Mouse (Mus musculus): ENCODE results near the gene Mta2. TPM values are rescaled to one million over a fixed set of nuclear protein-coding genes. Genes with fewer than 3 reads are reported as not detected.

Gene Mta2
- polyA plus RNA-seq, 1 experiment from 2014 or later, result 192 TPM

- WGBS, result 86% methylated on average over 4 of the region's 4 CpGs
- Histone ChIP-seq H3K9me3 (no peaks in the 10 kb centered on the region), H3K4me1 (no peaks in the 10 kb centered on the region), H3K27me3 (no peaks in the 10 kb centered on the region), H3K4me2 (replicated peaks) (no peak overlapping the region), H3K27ac (replicated peaks) (no peak overlapping the region), H3K4me3 (no peak overlapping the region), H3K9ac (replicated peaks) (no peak overlapping the region), H3K36me3 (no peaks in the 10 kb centered on the region)
- no peak for ATAC-seq (ENCODE audit: low FRiP score, low read depth)
Measured at GRCm38 (mm10) chr19:8999223-8999622, 57.5 kb downstream of the Mta2 start.

Other genes with a start within 250 kb of the Mta2 start
- 138 and 150 TPM in 2 replicates for gene Slc3a2, start 218.5 kb upstream of the Mta2 start, polyA plus RNA-seq (2016; fragmentation: Nextera tagmentation; extraction: Ambion mirVana)
- gene Wdr74, start 206.0 kb upstream of the Mta2 start, polyA plus RNA-seq (2016; fragmentation: Nextera tagmentation; extraction: Ambion mirVana), result 78.5 and 80.7 TPM in 2 replicates
- gene 1700092M07Rik, start 201.2 kb upstream of the Mta2 start, polyA plus RNA-seq (2016; fragmentation: Nextera tagmentation; extraction: Ambion mirVana), result 3.3 and 4.5 TPM in 2 replicates
- gene Stx5a, start 200.5 kb upstream of the Mta2 start, polyA plus RNA-seq (2016; fragmentation: Nextera tagmentation; extraction: Ambion mirVana), result 121 and 127 TPM in 2 replicates
- 210 and 224 TPM in 2 replicates for gene Nxf1, start 184.8 kb upstream of the Mta2 start, polyA plus RNA-seq (2016; fragmentation: Nextera tagmentation; extraction: Ambion mirVana)
- 211 and 214 TPM in 2 replicates for gene Tmem223, start 170.9 kb upstream of the Mta2 start, polyA plus RNA-seq (2016; fragmentation: Nextera tagmentation; extraction: Ambion mirVana)
- 40.4 TPM in 2 replicates for gene Tmem179b, start 167.4 kb upstream of the Mta2 start, polyA plus RNA-seq (2016; fragmentation: Nextera tagmentation; extraction: Ambion mirVana)
- 34.5 and 35.5 TPM in 2 replicates for gene Taf6l, start 155.5 kb upstream of the Mta2 start, polyA plus RNA-seq (2016; fragmentation: Nextera tagmentation; extraction: Ambion mirVana)
- gene Polr2g, start 143.3 kb upstream of the Mta2 start, polyA plus RNA-seq (2016; fragmentation: Nextera tagmentation; extraction: Ambion mirVana), result 154 and 160 TPM in 2 replicates
- gene Zbtb3, start 139.3 kb upstream of the Mta2 start, polyA plus RNA-seq (2016; fragmentation: Nextera tagmentation; extraction: Ambion mirVana), result 8.3 and 8.8 TPM in 2 replicates
- gene Ttc9c, start 122.5 kb upstream of the Mta2 start, polyA plus RNA-seq (2016; fragmentation: Nextera tagmentation; extraction: Ambion mirVana), result 65.7 and 69.9 TPM in 2 replicates
- 6.0 and 6.4 TPM in 2 replicates for gene Hnrnpul2, start 121.9 kb upstream of the Mta2 start, polyA plus RNA-seq (2016; fragmentation: Nextera tagmentation; extraction: Ambion mirVana)
- gene AC129217.1, start 112.1 kb upstream of the Mta2 start, polyA plus RNA-seq (2016; fragmentation: Nextera tagmentation; extraction: Ambion mirVana), result not detected in 2 replicates
- 68.0 and 68.7 TPM in 2 replicates for gene Bscl2, start 104.4 kb upstream of the Mta2 start, polyA plus RNA-seq (2016; fragmentation: Nextera tagmentation; extraction: Ambion mirVana)
- gene Gng3, start 102.7 kb upstream of the Mta2 start, polyA plus RNA-seq (2016; fragmentation: Nextera tagmentation; extraction: Ambion mirVana), result 174 and 180 TPM in 2 replicates
- gene Lrrn4cl, start 91.1 kb upstream of the Mta2 start, polyA plus RNA-seq (2016; fragmentation: Nextera tagmentation; extraction: Ambion mirVana), result 0.55 and 0.62 TPM in 2 replicates
- gene Ubxn1, start 70.4 kb upstream of the Mta2 start, polyA plus RNA-seq (2016; fragmentation: Nextera tagmentation; extraction: Ambion mirVana), result 172 and 175 TPM in 2 replicates
- gene Uqcc3, start 61.0 kb upstream of the Mta2 start, polyA plus RNA-seq (2016; fragmentation: Nextera tagmentation; extraction: Ambion mirVana), result 59.6 and 63.5 TPM in 2 replicates
- gene Lbhd1, start 58.1 kb upstream of the Mta2 start, polyA plus RNA-seq (2016; fragmentation: Nextera tagmentation; extraction: Ambion mirVana), result 92.7 and 97.2 TPM in 2 replicates
- not detected in 2 replicates for gene Gm49403, start 57.9 kb upstream of the Mta2 start, polyA plus RNA-seq (2016; fragmentation: Nextera tagmentation; extraction: Ambion mirVana)
- gene 1810009A15Rik, start 53.0 kb upstream of the Mta2 start, polyA plus RNA-seq (2016; fragmentation: Nextera tagmentation; extraction: Ambion mirVana), result 81.0 and 87.1 TPM in 2 replicates
- gene Gm49416, start 52.9 kb upstream of the Mta2 start, polyA plus RNA-seq (2016; fragmentation: Nextera tagmentation; extraction: Ambion mirVana), result not detected in 2 replicates
- gene Ints5, start 48.9 kb upstream of the Mta2 start, polyA plus RNA-seq (2016; fragmentation: Nextera tagmentation; extraction: Ambion mirVana), result 46.2 and 46.6 TPM in 2 replicates
- gene Ganab, start 43.8 kb upstream of the Mta2 start, polyA plus RNA-seq (2016; fragmentation: Nextera tagmentation; extraction: Ambion mirVana), result 111 and 115 TPM in 2 replicates
- 71.9 and 72.5 TPM in 2 replicates for gene B3gat3, start 21.5 kb upstream of the Mta2 start, polyA plus RNA-seq (2016; fragmentation: Nextera tagmentation; extraction: Ambion mirVana)
- gene Rom1, start 12.5 kb upstream of the Mta2 start, polyA plus RNA-seq (2016; fragmentation: Nextera tagmentation; extraction: Ambion mirVana), result 2.1 and 2.2 TPM in 2 replicates
- gene Eml3, start 12.3 kb upstream of the Mta2 start, polyA plus RNA-seq (2016; fragmentation: Nextera tagmentation; extraction: Ambion mirVana), result 14.9 and 15.8 TPM in 2 replicates
- gene Tut1, start 12.0 kb downstream of the Mta2 start, polyA plus RNA-seq (2016; fragmentation: Nextera tagmentation; extraction: Ambion mirVana), result 34.0 and 34.2 TPM in 2 replicates
- 338 and 351 TPM in 2 replicates for gene Eef1g, start 25.2 kb downstream of the Mta2 start, polyA plus RNA-seq (2016; fragmentation: Nextera tagmentation; extraction: Ambion mirVana)
- 7.6 and 12.2 TPM in 2 replicates for gene Ahnak, start 47.4 kb downstream of the Mta2 start, polyA plus RNA-seq (2016; fragmentation: Nextera tagmentation; extraction: Ambion mirVana)
- gene Scgb1a1, start 146.1 kb downstream of the Mta2 start, polyA plus RNA-seq (2016; fragmentation: Nextera tagmentation; extraction: Ambion mirVana), result not detected in 2 replicates
- 14.5 and 15.0 TPM in 2 replicates for gene Asrgl1, start 193.8 kb downstream of the Mta2 start, polyA plus RNA-seq (2016; fragmentation: Nextera tagmentation; extraction: Ambion mirVana)